Mouse (Mus musculus) kidney, adult 2 months (tissue): ENCODE results near the gene Rsph1. TPM values are rescaled to one million over a fixed set of nuclear protein-coding genes. Genes with fewer than 3 reads are reported as not detected.

Source experiments
- DNase-seq: peaks from one replicate; pipeline ENCODE4 v3.0.0; 2021
- H3K27ac ChIP-seq: fragments of 200-500 bp; 2 replicates; pipeline ENCODE4 v1.5.1; 2012; ENCODE audit warnings: low read depth, low read length, control low read depth, inconsistent platforms; ENCODE audit not compliant: insufficient read depth
- H3K27me3 ChIP-seq: fragments of 200-500 bp; replicated peaks from 2 replicates; pipeline ENCODE4 v1.6.1; 2012; ENCODE audit warnings: mild to moderate bottlenecking, moderate library complexity, low read length, inconsistent platforms; ENCODE audit not compliant: control insufficient read depth, insufficient read depth
- H3K36me3 ChIP-seq: fragments of 200-500 bp; 2 replicates; pipeline ENCODE4 v1.6.1; 2012; ENCODE audit warnings: mild to moderate bottlenecking, moderate library complexity, low read length, inconsistent platforms; ENCODE audit not compliant: control insufficient read depth, insufficient read depth
- H3K4me1 ChIP-seq: fragments of 200-500 bp; 2 replicates; pipeline ENCODE4 v1.6.1; 2011; ENCODE audit warnings: low read length; ENCODE audit not compliant: control insufficient read depth, insufficient read depth
- H3K4me3 ChIP-seq: fragments of 200-500 bp; 2 replicates; pipeline ENCODE4 v1.5.1; 2011; ENCODE audit warnings: mild to moderate bottlenecking, low read depth, low read length, control low read depth; ENCODE audit not compliant: insufficient read depth
- CTCF ChIP-seq: fragments of 200-500 bp; conservative IDR thresholded peaks from 2 replicates; pipeline ENCODE4 v1.5.1; 2011; ENCODE audit warnings: low read depth, mild to moderate bottlenecking, control low read depth, low read length, moderate library complexity, mixed read lengths; ENCODE audit not compliant: insufficient read depth, insufficient read length
- POLR2A ChIP-seq: fragments of 200-500 bp; IDR thresholded peaks from one replicate; pipeline ENCODE4 v1.6.1; 2011; ENCODE audit warnings: low read depth, low read length, control low read depth
- WGBS: fragments of 180-500 bp; shearing (Covaris S2); methylation state at CpG from one replicate; pipeline ENCODE4 v1.1.7; 2018; 5-methylcytosine and 5-hydroxymethylcytosine counted together
- polyA plus RNA-seq: library from polyadenylated mRNA; depleted of rRNA; stranded (reverse); fragments of >200 nt; gene quantifications from 2 replicates; pipeline ENCODE4 v1.2.3, GENCODE M21; 2012

The Rsph1 gene
- polyA plus RNA-seq, 1 experiment: 1.1 TPM

DNA sequence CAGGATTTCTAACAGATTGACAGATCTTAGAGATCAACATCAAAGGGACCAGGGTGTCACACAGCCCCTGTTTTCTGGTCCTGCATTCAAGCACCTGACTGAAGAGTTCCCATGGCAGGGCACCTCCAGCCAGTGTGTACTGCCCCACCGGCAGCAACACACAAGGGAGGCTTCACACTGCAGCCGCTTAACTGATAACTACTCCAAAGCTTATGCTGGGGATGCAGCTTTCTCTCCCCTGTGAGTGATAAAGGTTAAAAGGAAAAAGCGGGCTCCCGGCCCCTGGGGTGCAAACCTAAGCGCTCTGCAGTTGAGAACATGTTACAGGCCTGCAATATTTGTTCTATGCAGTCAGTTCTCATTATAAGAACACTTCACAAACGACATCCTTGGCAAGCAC, 45.4 kb downstream of the Rsph1 start:
- 75% methylated on average over 6 of the region's 6 CpGs for WGBS
- Histone ChIP-seq H3K4me1 (no peaks in the 10 kb centered on the region), H3K4me3 (no peak overlapping the region), H3K27ac (no peak overlapping the region), H3K36me3 (no peaks in the 10 kb centered on the region), H3K27me3 (no peaks in the 10 kb centered on the region)
- TF ChIP-seq CTCF (no peak), POLR2A (no peak)
- no peak for DNase-seq

DNA sequence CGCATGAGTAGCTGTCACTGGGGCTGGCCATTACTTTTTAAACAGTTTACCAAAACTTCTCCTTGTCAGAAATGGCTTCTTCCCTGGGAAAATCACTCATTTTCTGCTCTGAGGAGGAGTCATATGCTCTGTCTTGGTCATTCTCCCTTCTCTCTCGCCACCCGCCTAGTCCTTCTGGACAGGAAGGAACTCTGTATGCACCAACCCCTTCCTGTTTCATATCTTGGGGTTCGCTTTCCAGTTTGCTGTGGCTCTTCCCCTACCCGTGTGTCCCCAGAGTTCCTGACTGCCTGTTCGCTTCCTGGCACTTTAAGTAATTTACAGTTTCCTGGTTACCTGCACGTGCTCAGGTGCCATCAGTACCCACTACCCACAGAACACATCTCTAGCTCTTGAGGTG, 50.3 kb downstream of the Rsph1 start:
- TF ChIP-seq POLR2A (no peak), CTCF (no peak)
- Histone ChIP-seq H3K27me3 (no peaks in the 10 kb centered on the region), H3K4me1 (no peaks in the 10 kb centered on the region), H3K4me3 (no peak overlapping the region), H3K36me3 (no peaks in the 10 kb centered on the region), H3K27ac (no peak overlapping the region)
- WGBS: 77% methylated on average over 7 of the region's 7 CpGs
- DNase-seq: no peak

DNA sequence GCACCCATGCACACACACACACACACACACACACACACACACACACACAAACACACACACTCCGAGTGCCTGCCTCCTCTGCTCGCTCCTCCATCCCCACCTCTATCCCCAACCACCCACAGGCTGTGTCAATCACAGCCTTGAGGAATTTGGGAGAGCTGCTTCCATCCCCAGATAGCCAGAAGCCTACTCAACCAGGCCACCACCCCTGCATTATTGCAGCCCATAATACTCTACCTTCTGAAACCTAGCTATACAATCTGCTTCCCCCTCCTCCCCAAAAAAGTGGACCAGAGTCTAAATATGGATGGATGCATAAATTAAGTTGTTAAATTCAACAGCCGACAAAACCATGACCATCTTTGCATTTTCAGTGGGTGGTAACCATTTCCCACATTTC, 50.8 kb downstream of the Rsph1 start:
- Histone ChIP-seq H3K4me1 (no peaks in the 10 kb centered on the region), H3K27ac (no peak overlapping the region), H3K4me3 (no peak overlapping the region), H3K36me3 (no peaks in the 10 kb centered on the region), H3K27me3 (no peaks in the 10 kb centered on the region)
- DNase-seq: no peak
- TF ChIP-seq POLR2A: no peak
- no peak for TF ChIP-seq CTCF
- 80% methylated on average over 3 of the region's 3 CpGs for WGBS

DNA sequence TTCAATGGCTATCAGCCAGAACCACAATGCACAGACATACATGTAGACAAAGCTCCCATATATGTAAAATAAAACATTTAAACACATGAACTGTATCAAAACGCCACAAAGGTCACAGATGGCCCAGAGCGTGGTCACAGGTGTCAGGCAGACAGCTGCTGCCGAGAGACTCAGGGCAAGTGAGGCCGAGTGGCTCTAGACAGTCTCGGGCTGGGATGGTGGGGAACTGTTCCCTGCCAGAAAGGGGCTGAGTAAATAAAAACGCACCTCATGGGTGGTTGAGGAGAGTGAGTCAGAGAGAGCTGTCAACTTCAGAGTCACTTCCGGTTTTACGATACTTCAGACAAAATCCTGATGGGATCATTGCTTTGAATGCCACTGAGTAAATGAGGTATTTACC, 52.6 kb downstream of the Rsph1 start:
- Histone ChIP-seq H3K36me3 (no peaks in the 10 kb centered on the region), H3K27ac (no peak overlapping the region), H3K4me1 (no peaks in the 10 kb centered on the region), H3K27me3 (no peaks in the 10 kb centered on the region), H3K4me3 (no peak overlapping the region)
- 75% methylated on average over 8 of the region's 8 CpGs for WGBS
- no peak for DNase-seq
- no peak for TF ChIP-seq POLR2A
- TF ChIP-seq CTCF: no peak

DNA sequence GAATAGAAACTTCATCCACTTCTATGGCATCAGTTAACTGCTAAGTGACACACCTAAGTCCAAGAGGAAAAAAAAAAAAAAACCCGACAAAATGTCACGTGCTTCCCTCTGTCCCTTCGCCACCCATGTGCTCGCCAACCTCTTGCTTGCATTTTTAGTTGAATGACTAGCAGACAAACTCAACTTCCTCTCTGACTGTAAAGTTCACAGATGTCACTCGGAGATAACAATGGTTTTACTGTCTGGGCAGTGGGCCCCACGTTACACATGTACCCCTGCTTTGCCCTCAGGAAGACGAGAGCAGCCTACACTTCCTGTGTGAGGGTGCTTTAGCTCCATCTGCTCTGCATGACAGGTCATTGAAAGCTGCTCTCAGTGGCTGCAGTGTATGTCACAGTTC, 53.3 kb downstream of the Rsph1 start:
- WGBS: 58% methylated on average over 7 of the region's 7 CpGs
- DNase-seq: peak; percentile 9
- TF ChIP-seq POLR2A: no peak
- no peak for TF ChIP-seq CTCF

GRCm38 (mm10) chr17:31222810-31223310, 54.3 kb downstream of the Rsph1 start:
- TF ChIP-seq POLR2A: no peak
- no peak for TF ChIP-seq CTCF
- DNase-seq: no peak
- Histone ChIP-seq H3K36me3 (no peaks in the 10 kb centered on the region), H3K4me3 (no peak overlapping the region), H3K4me1 (no peaks in the 10 kb centered on the region), H3K27me3 (no peaks in the 10 kb centered on the region), H3K27ac (no peak overlapping the region)
- WGBS: 76% methylated on average over 4 of the region's 4 CpGs

More for the DNA sequence above, 53.3 kb downstream of the Rsph1 start:
- Histone ChIP-seq H3K4me3 (no peak overlapping the region), H3K27ac (no peak overlapping the region), H3K36me3 (no peaks in the 10 kb centered on the region), H3K4me1 (no peaks in the 10 kb centered on the region), H3K27me3 (no peaks in the 10 kb centered on the region)

- DNase-seq: peak; percentile 20
- Histone ChIP-seq H3K27me3 (no peaks in the 10 kb centered on the region), H3K36me3 (no peaks in the 10 kb centered on the region), H3K27ac (no peak overlapping the region), H3K4me3 (no peak overlapping the region), H3K4me1 (no peaks in the 10 kb centered on the region)
- TF ChIP-seq CTCF: no peak
- no peak for TF ChIP-seq POLR2A
- 44% methylated on average over 5 of the region's 5 CpGs for WGBS
Observed at GRCm38 (mm10) chr17:31216068-31216955, 60.9 kb downstream of the Rsph1 start.
